Mouse (Mus musculus) megakaryocyte-erythroid progenitor cell, adult 5-6 weeks (primary cell): ENCODE measurements around the gene Cebpb. TPM values are rescaled to one million over a fixed set of nuclear protein-coding genes. Genes with fewer than 3 reads are reported as not detected.

Experiments used
- ATAC-seq: replicated peaks from 2 replicates; pipeline ENCODE4 v1.8.0; 2016; ENCODE audit warnings: mild to moderate bottlenecking, inconsistent platforms; ENCODE audit not compliant: severe bottlenecking, poor library complexity, low FRiP score, low TSS enrichment
- total RNA-seq, 2 experiments: library from RNA; stranded (forward) in 1 of 2; stranded (reverse) in 1 of 2; fragments of 200-1000, 215-1000 nt in 1 of 2; fragments of >200 nt in 1 of 2; fragmentation: Nextera tagmentation in 1 of 2; gene quantifications; 2 replicates each; pipeline ENCODE4 v1.2.3; 2014 to 2017

The Cebpb gene
- total RNA-seq, 2 experiments from 2014 or later = 0.83 to 2.3 TPM

GRCm38 (mm10) chr2:167689501-167690218 lies 945 bp downstream of the Cebpb start, which contains the start of gene Tmem189:
TSS of gene Tmem189 (minus strand) at chr2:167689822.
- peak; percentile 36 for ATAC-seq

- ATAC-seq = no peak
These were observed 1.7 kb downstream of the Cebpb start for GRCm38 (mm10) chr2:167690219-167690961.

- no peak for ATAC-seq
These were observed 2.2 kb downstream of the Cebpb start for GRCm38 (mm10) chr2:167690962-167691311.

GRCm38 (mm10) chr2:167691410-167691809 lies 2.7 kb downstream of the Cebpb start:
- no peak for ATAC-seq

GRCm38 (mm10) chr2:167691871-167692661 lies 3.4 kb downstream of the Cebpb start:
- no peak for ATAC-seq

GRCm38 (mm10) chr2:167692831-167693230 lies 4.1 kb downstream of the Cebpb start:
- no peak for ATAC-seq

GRCm38 (mm10) chr2:167693540-167693939 lies 4.8 kb downstream of the Cebpb start:
- no peak for ATAC-seq

- ATAC-seq = no peak
These were observed 5.5 kb downstream of the Cebpb start for GRCm38 (mm10) chr2:167694244-167694643.

- ATAC-seq = no peak
These were observed 6.2 kb downstream of the Cebpb start for GRCm38 (mm10) chr2:167694963-167695362.

- ATAC-seq = no peak
These were observed 6.8 kb downstream of the Cebpb start for GRCm38 (mm10) chr2:167695491-167695890.

GRCm38 (mm10) chr2:167696143-167696542 lies 7.4 kb downstream of the Cebpb start:
- no peak for ATAC-seq

GRCm38 (mm10) chr2:167697902-167698301 lies 9.2 kb downstream of the Cebpb start:
- peak; percentile 89 for ATAC-seq

- ATAC-seq = no peak
These were observed 11.3 kb downstream of the Cebpb start for GRCm38 (mm10) chr2:167700018-167700417.

- ATAC-seq = no peak
These were observed 12.8 kb downstream of the Cebpb start for GRCm38 (mm10) chr2:167701472-167701871.

GRCm38 (mm10) chr2:167702126-167702525 lies 13.4 kb downstream of the Cebpb start:
- no peak for ATAC-seq

- no peak for ATAC-seq
These were observed 15.7 kb downstream of the Cebpb start for GRCm38 (mm10) chr2:167704409-167704808.

GRCm38 (mm10) chr2:167706183-167706939 lies 17.6 kb downstream of the Cebpb start:
- no peak for ATAC-seq

GRCm38 (mm10) chr2:167708373-167708772 lies 19.7 kb downstream of the Cebpb start:
- ATAC-seq = no peak

- ATAC-seq = no peak
These were observed 21.3 kb downstream of the Cebpb start for GRCm38 (mm10) chr2:167709969-167710368.
